Mouse (Mus musculus) retina, adult 2 months (tissue): ENCODE data around the gene Atg4a-ps.
"Not testable (repeated sequence)": the region's sequence is repeated elsewhere in the genome, so short reads cannot be mapped to it uniquely, and the experiment has no call there.

Source experiments
- DNase-seq: peaks from one replicate; pipeline ENCODE4 v3.0.0-alpha.2; 2012; ENCODE audit warnings: low read depth, low spot score

Atg4a-ps gene

GRCm38 (mm10) chr3:103645968-103646367 lies at the start of gene Atg4a-ps:
Gene Atg4a-ps, minus strand, starts transcription at chr3:103646068.
- DNase-seq: not testable (repeated sequence)

- no peak for DNase-seq
Measured at GRCm38 (mm10) chr3:103695556-103695955, 49.7 kb upstream of the Atg4a-ps start.

GRCm38 (mm10) chr3:103690506-103690905 lies 44.6 kb upstream of the Atg4a-ps start:
- DNase-seq: no peak

GRCm38 (mm10) chr3:103689043-103689442 lies 43.2 kb upstream of the Atg4a-ps start:
- no peak for DNase-seq

- no peak for DNase-seq
Measured at GRCm38 (mm10) chr3:103683966-103684319, 38.1 kb upstream of the Atg4a-ps start.

GRCm38 (mm10) chr3:103683234-103683965 lies 37.5 kb upstream of the Atg4a-ps start:
- DNase-seq: peak; percentile 23

GRCm38 (mm10) chr3:103682473-103682872 lies 36.6 kb upstream of the Atg4a-ps start:
- DNase-seq: no peak

- no peak for DNase-seq
Measured at GRCm38 (mm10) chr3:103678811-103679210, 32.9 kb upstream of the Atg4a-ps start.

GRCm38 (mm10) chr3:103672716-103673115 lies 26.8 kb upstream of the Atg4a-ps start:
- peak; percentile 74 for DNase-seq

- DNase-seq: no peak
Measured at GRCm38 (mm10) chr3:103672113-103672512, 26.2 kb upstream of the Atg4a-ps start.

GRCm38 (mm10) chr3:103663385-103663784 lies 17.5 kb upstream of the Atg4a-ps start:
- DNase-seq: no peak

GRCm38 (mm10) chr3:103661714-103662113 lies 15.8 kb upstream of the Atg4a-ps start:
- DNase-seq: no peak

- no peak for DNase-seq
Measured at GRCm38 (mm10) chr3:103660012-103660411, 14.1 kb upstream of the Atg4a-ps start.

GRCm38 (mm10) chr3:103650406-103650805 lies 4.5 kb upstream of the Atg4a-ps start:
- no peak for DNase-seq

- DNase-seq: no peak
Measured at GRCm38 (mm10) chr3:103649716-103650115, 3.8 kb upstream of the Atg4a-ps start.

- DNase-seq: no peak
Measured at GRCm38 (mm10) chr3:103648486-103648885, 2.6 kb upstream of the Atg4a-ps start.

GRCm38 (mm10) chr3:103647164-103647867 lies 1.4 kb upstream of the Atg4a-ps start:
- DNase-seq: no peak

GRCm38 (mm10) chr3:103641301-103641700 lies 4.6 kb downstream of the Atg4a-ps start:
- DNase-seq: no peak

- DNase-seq: no peak
Measured at GRCm38 (mm10) chr3:103640226-103640803, 5.6 kb downstream of the Atg4a-ps start.

GRCm38 (mm10) chr3:103637641-103638040 lies 8.2 kb downstream of the Atg4a-ps start:
- no peak for DNase-seq

- no peak for DNase-seq
Measured at GRCm38 (mm10) chr3:103634256-103634655, 11.6 kb downstream of the Atg4a-ps start.

GRCm38 (mm10) chr3:103633831-103634230 lies 12.0 kb downstream of the Atg4a-ps start:
- DNase-seq: no peak

GRCm38 (mm10) chr3:103633124-103633523 lies 12.7 kb downstream of the Atg4a-ps start:
- DNase-seq: no peak
